Mouse (Mus musculus): ENCODE measurements at regions not wholly inside any gene's neighbourhood (a gene's known extent, or its start where the extent isn't known, plus 50 kb on each side); places are given as distances from the start of the nearest gene placed in this dataset.

DNA sequence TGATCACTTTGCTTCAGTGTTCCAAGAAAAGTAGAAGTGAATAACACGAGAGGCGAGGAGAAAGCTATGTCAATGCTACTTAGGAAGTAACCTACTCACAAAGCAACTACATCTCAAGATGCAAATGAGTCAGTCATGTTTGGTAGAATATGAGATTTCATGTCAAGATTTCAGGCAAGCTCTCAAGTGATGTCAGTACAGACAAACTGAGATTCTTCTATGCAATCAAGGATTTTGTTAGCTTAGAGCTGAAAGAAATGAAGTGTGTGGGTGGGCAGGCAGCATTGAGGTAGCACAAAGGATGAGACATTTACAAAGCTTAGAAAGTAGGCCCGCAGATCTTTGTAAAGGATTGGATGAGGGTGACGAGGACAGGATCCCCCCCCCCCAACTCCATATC, 480.0 kb upstream of the Syt1 start:
- no peaks in the 10 kb centered on the region; the same call in 1 of the 2 replicates for H3K4me1 ChIP-seq (ENCODE audit: insufficient read depth)
- 69% methylated on average over 4 of the region's 4 CpGs for WGBS
- H3K9ac ChIP-seq: no peak overlapping the region
- no peak for TF ChIP-seq CTCF (IDR thresholded peaks at IDR 0.05; ENCODE audit: low read depth)
- H3K4me2 ChIP-seq (ENCODE audit: low read depth): no peak overlapping the region
- ATAC-seq (peak; percentile 43; the same call in 1 of the 2 replicates), DNase-seq (no peak)
- H3K27ac ChIP-seq (ENCODE audit: low read depth, low read length): no peak overlapping the region
- H3K27me3 ChIP-seq (ENCODE audit: insufficient read depth, low read length): no peaks in the 10 kb centered on the region
- no peak overlapping the region for H3K4me3 ChIP-seq (ENCODE audit: low read depth, low read length)
- no peaks in the 10 kb centered on the region for H3K36me3 ChIP-seq (ENCODE audit: insufficient read depth)
- H3K9me3 ChIP-seq (ENCODE audit: low read length): no peaks in the 10 kb centered on the region

DNA sequence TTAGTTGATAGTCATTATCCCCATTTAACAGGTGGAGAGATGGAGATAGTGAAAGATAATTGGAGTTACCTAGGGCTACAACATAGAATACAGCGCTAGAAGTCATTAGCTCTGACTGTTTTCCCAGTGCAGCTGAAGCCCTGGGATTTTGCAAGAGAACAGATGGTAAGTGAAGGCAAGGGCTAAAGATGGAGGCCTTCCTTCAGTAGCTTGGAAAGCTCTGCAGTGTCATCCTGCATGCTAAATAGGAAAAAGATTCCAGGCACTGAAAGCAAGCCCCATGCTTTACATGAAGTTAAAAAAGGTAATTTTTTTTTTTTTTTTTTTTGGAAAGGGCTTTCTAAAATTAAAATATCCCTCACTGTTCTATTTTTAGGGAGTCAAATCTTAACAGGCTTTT, 477.2 kb upstream of the Syt1 start:
- 76% methylated on average over 1 of the region's 1 CpGs for WGBS
- peak; percentile 34; the same call in 1 of the 2 replicates for ATAC-seq
- H3K27me3 ChIP-seq (ENCODE audit: insufficient read depth, low read length): no peaks in the 10 kb centered on the region
- TF ChIP-seq CTCF (IDR thresholded peaks at IDR 0.05; ENCODE audit: low read depth): no peak
- DNase-seq: no peak
- no peak overlapping the region for H3K9ac ChIP-seq
- H3K27ac ChIP-seq (ENCODE audit: low read depth, low read length): no peak overlapping the region
- no peaks in the 10 kb centered on the region; the same call in 1 of the 2 replicates for H3K4me1 ChIP-seq (ENCODE audit: insufficient read depth)
- H3K36me3 ChIP-seq (ENCODE audit: insufficient read depth): no peaks in the 10 kb centered on the region
- H3K4me3 ChIP-seq (ENCODE audit: low read depth, low read length): no peak overlapping the region
- H3K4me2 ChIP-seq (ENCODE audit: low read depth): no peak overlapping the region
- H3K9me3 ChIP-seq (ENCODE audit: low read length): no peaks in the 10 kb centered on the region

DNA sequence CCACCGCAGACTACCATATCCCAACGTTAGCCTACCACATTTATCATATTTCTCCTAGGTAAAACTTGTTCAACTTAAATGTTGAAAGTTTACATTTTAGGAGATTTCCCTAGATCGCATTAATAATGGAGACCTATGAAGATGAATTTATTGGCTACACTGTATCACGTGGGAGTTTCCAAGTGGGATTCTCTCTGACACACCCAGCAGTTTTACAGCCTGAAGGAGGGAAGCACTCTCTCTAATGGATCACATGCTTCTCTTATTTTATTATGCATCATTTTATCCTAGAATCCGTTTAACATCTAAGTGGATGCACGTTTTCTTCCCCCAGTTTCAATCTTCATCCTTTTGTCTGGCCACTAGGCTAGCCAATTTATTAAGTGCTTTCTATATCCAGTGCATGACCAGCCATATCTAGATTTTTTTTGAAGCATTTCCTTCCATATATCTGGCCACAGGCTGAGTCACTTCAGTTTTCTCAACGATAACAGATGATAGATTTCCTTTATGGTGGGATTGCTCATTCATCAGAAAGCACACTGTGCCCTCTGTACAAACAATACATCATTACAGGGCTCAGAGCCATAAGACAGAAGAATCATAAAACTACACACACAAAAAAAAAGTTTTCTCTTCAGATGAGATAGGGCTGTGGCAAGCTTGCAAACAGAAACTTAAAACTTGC, 476.3 kb upstream of the Syt1 start:
- H3K4me2 ChIP-seq (ENCODE audit: low read depth): no peak overlapping the region
- H3K36me3 ChIP-seq (ENCODE audit: insufficient read depth): no peaks in the 10 kb centered on the region
- no peaks in the 10 kb centered on the region for H3K9me3 ChIP-seq (ENCODE audit: low read length)
- no peaks in the 10 kb centered on the region; the same call in 1 of the 2 replicates for H3K4me1 ChIP-seq (ENCODE audit: insufficient read depth)
- H3K27me3 ChIP-seq (ENCODE audit: insufficient read depth, low read length): no peaks in the 10 kb centered on the region
- no peak overlapping the region for H3K9ac ChIP-seq
- H3K27ac ChIP-seq (ENCODE audit: low read depth, low read length): no peak overlapping the region
- 88% methylated on average over 7 of the region's 7 CpGs for WGBS
- DNase-seq (no peak), ATAC-seq (no peak)
- TF ChIP-seq CTCF (IDR thresholded peaks at IDR 0.05; ENCODE audit: low read depth): no peak
- no peak overlapping the region for H3K4me3 ChIP-seq (ENCODE audit: low read depth, low read length)

DNA sequence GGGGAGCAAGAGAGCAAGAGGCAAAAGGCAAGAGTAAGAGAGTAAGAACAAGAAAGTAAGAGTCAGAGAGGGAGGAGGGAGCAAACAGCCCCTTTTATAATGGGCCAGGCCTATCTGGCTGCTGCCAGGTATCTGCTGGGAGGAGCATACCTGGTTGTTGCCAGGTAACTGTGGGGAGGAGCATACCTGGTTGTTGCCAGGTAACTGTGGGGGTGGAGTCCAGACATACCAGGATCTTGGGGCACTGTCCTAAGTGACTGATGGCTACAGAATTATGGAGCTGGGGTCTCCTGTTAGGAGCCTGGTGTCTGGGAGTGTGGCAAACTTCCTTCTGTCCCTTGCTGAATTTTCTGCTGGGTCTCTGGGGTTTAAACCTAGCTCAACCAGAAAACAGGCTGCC, 469.8 kb upstream of the Syt1 start:
- Histone ChIP-seq H3K27ac (ENCODE audit: low read depth, low read length) (no peak overlapping the region), H3K4me2 (ENCODE audit: low read depth) (no peak overlapping the region), H3K9ac (no peak overlapping the region), H3K4me1 (ENCODE audit: insufficient read depth) (no peaks in the 10 kb centered on the region), H3K9me3 (ENCODE audit: low read length) (no peaks in the 10 kb centered on the region), H3K36me3 (ENCODE audit: insufficient read depth) (no peaks in the 10 kb centered on the region), H3K27me3 (ENCODE audit: insufficient read depth, low read length) (no peaks in the 10 kb centered on the region), H3K4me3 (ENCODE audit: low read depth, low read length) (no peak overlapping the region)
- DNase-seq: no peak
- no peak for TF ChIP-seq CTCF (IDR thresholded peaks at IDR 0.05; ENCODE audit: low read depth)
- ATAC-seq: no peak

DNA sequence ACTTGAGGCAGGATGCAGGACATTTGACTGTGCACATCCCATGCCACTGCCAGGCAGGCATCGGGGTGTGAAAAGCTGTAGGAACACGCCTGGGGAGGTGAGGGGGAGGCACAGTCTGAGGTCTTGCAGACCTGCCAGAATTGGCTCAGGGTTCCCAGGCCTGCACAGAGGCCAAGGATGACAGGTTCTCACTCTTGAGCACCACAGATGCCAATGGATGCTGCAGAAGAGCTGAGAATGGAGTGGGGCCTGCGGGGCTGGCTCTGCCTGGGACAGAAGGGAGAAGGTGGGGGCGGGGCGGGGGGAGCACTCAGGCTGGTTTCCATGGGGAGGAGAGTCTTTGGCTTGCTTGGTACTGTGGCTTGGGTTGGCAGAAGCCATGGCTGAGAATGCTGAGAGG, 469.2 kb upstream of the Syt1 start:
- WGBS: 76% methylated on average over 5 of the region's 5 CpGs
- DNase-seq (no peak), ATAC-seq (no peak)
- Histone ChIP-seq H3K36me3 (ENCODE audit: insufficient read depth) (no peaks in the 10 kb centered on the region), H3K27me3 (ENCODE audit: insufficient read depth, low read length) (no peaks in the 10 kb centered on the region), H3K9ac (no peak overlapping the region), H3K4me2 (ENCODE audit: low read depth) (no peak overlapping the region), H3K27ac (ENCODE audit: low read depth, low read length) (no peak overlapping the region), H3K4me1 (ENCODE audit: insufficient read depth) (no peaks in the 10 kb centered on the region), H3K9me3 (ENCODE audit: low read length) (no peaks in the 10 kb centered on the region), H3K4me3 (ENCODE audit: low read depth, low read length) (no peak overlapping the region)
- TF ChIP-seq CTCF (IDR thresholded peaks at IDR 0.05; ENCODE audit: low read depth): no peak

DNA sequence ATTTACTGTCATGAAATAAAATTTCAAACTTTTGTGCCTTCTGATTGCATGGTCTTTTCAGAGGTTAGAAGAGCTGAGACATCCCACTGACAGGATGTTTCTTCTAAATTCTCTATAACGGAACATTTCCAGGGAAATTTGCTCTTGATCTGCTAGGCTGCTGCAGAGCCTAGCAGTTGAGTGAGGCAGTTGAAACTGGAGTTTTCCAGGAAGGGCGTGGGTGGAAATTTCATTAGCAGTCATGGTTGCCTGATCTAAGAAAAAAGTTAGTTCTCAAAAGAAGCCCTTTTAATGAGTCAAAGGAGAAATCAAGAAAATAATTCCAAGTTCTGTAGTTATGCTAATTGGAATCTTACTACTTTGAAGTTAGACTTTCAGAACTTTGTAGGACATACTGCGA, 455.7 kb upstream of the Syt1 start:
- no peak overlapping the region for H3K4me2 ChIP-seq (ENCODE audit: low read depth)
- WGBS: 86% methylated on average over 3 of the region's 3 CpGs

DNA sequence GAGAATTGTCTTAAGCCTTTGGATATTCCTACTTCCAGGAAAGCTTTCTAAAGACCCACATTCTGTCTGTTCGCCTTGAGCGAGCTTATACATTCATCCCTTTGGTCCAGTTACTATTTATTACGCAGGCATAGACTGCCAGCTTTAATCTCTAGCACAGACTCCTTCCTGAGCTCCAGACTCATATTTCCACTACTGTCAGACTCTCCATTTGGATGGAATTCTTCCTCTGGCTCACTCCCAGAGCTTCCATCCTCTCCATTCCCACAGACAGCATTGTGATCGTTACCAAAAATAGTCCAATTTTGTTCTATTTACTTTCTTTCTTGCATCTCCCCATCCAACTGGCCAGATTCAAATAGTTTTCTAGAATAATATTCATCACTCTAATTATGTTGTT, 420.3 kb upstream of the Syt1 start:
- no peak overlapping the region for H3K4me2 ChIP-seq (ENCODE audit: low read depth)
- H3K27ac ChIP-seq (ENCODE audit: low read depth, low read length): no peak overlapping the region
- 76% methylated on average over 4 of the region's 4 CpGs for WGBS
- H3K9ac ChIP-seq: no peak overlapping the region
- H3K36me3 ChIP-seq (ENCODE audit: insufficient read depth): no peaks in the 10 kb centered on the region
- ATAC-seq: no peak
- H3K27me3 ChIP-seq (ENCODE audit: insufficient read depth, low read length): no peaks in the 10 kb centered on the region
- H3K9me3 ChIP-seq (ENCODE audit: low read length): no peaks in the 10 kb centered on the region
- H3K4me3 ChIP-seq (ENCODE audit: low read depth, low read length): no peak overlapping the region
- no peak for TF ChIP-seq CTCF (IDR thresholded peaks at IDR 0.05; ENCODE audit: low read depth)
- no peaks in the 10 kb centered on the region for H3K4me1 ChIP-seq (ENCODE audit: insufficient read depth)
- DNase-seq: no peak

More for the DNA sequence above, 455.7 kb upstream of the Syt1 start:
- H3K4me3 ChIP-seq (ENCODE audit: low read depth, low read length): no peak overlapping the region
- TF ChIP-seq CTCF (IDR thresholded peaks at IDR 0.05; ENCODE audit: low read depth): no peak
- no peak overlapping the region for H3K9ac ChIP-seq
- no peaks in the 10 kb centered on the region for H3K4me1 ChIP-seq (ENCODE audit: insufficient read depth)
- no peak for ATAC-seq
- no peak for DNase-seq
- H3K27me3 ChIP-seq (ENCODE audit: insufficient read depth, low read length): no peaks in the 10 kb centered on the region
- no peaks in the 10 kb centered on the region for H3K9me3 ChIP-seq (ENCODE audit: low read length)
- no peak overlapping the region for H3K27ac ChIP-seq (ENCODE audit: low read depth, low read length)
- H3K36me3 ChIP-seq (ENCODE audit: insufficient read depth): no peaks in the 10 kb centered on the region

All from forebrain, postnatal 0 days (tissue).